Mouse (Mus musculus) fat pad, adult 2 months (tissue): ENCODE measurements around the gene Bcar3.
"Not testable (repeated sequence)": the region's sequence is repeated elsewhere in the genome, so short reads cannot be mapped to it uniquely, and the experiment has no call there.

Experiments
- DNase-seq: peaks from one replicate; pipeline ENCODE4 v3.0.0-alpha.2; 2011; ENCODE audit warnings: low read depth, low spot score; ENCODE audit errors: extremely low read depth

The Bcar3 gene

GRCm38 (mm10) chr3:122293954-122294850, at the start of gene Bcar3:
TSS of gene Bcar3 (plus strand) at chr3:122294136.
- DNase-seq: no peak

GRCm38 (mm10) chr3:122244759-122245158, 49.2 kb upstream of the Bcar3 start:
- DNase-seq: no peak

- no peak for DNase-seq
These were observed 48.6 kb upstream of the Bcar3 start, which contains the start of gene Gclm for GRCm38 (mm10) chr3:122245215-122245877. TSS of gene Gclm (plus strand) at chr3:122245557.

GRCm38 (mm10) chr3:122245878-122246332, 48.0 kb upstream of the Bcar3 start:
- no peak for DNase-seq

GRCm38 (mm10) chr3:122246406-122246805, 47.5 kb upstream of the Bcar3 start:
- no peak for DNase-seq

GRCm38 (mm10) chr3:122246986-122247767, 46.8 kb upstream of the Bcar3 start:
- no peak for DNase-seq

- DNase-seq: no peak
These were observed 46.2 kb upstream of the Bcar3 start for GRCm38 (mm10) chr3:122247768-122248100.

GRCm38 (mm10) chr3:122252466-122253253, 41.3 kb upstream of the Bcar3 start:
- DNase-seq: no peak

GRCm38 (mm10) chr3:122254050-122254449, 39.9 kb upstream of the Bcar3 start:
- not testable (repeated sequence) for DNase-seq

- no peak for DNase-seq
These were observed 23.9 kb upstream of the Bcar3 start for GRCm38 (mm10) chr3:122269986-122270385.

- not testable (repeated sequence) for DNase-seq
These were observed 21.4 kb upstream of the Bcar3 start for GRCm38 (mm10) chr3:122272565-122272964.

- DNase-seq: no peak
These were observed 20.3 kb upstream of the Bcar3 start for GRCm38 (mm10) chr3:122273407-122274240.

- DNase-seq: peak; percentile 50
These were observed 19.5 kb upstream of the Bcar3 start, which contains the start of gene Dnttip2 for GRCm38 (mm10) chr3:122274241-122275024. TSS of gene Dnttip2 (plus strand) at chr3:122274388.

GRCm38 (mm10) chr3:122275111-122275510, 18.8 kb upstream of the Bcar3 start:
- DNase-seq: no peak

GRCm38 (mm10) chr3:122287195-122287594, 6.7 kb upstream of the Bcar3 start:
- no peak for DNase-seq

- DNase-seq: no peak
These were observed 5.2 kb upstream of the Bcar3 start for GRCm38 (mm10) chr3:122288613-122289195.

- not testable (repeated sequence) for DNase-seq
These were observed 4.6 kb upstream of the Bcar3 start for GRCm38 (mm10) chr3:122289344-122289743.

GRCm38 (mm10) chr3:122290696-122291095, 3.2 kb upstream of the Bcar3 start:
- no peak for DNase-seq
